Mouse (Mus musculus) limb, embryonic 12.5 days (tissue): Measurements from ENCODE around the gene Mrpl3. TPM values are rescaled to one million over a fixed set of nuclear protein-coding genes. Genes with fewer than 3 reads are reported as not detected.
"Not testable (repeated sequence)": the region's sequence is repeated elsewhere in the genome, so short reads cannot be mapped to it uniquely, and the experiment has no call there.

Experiments used
- ATAC-seq: fragments of 200-750 bp; cut with Nextera tagmentation; 2 replicates; pipeline ENCODE4 v1.8.0; 2017; ENCODE audit warnings: low read depth, moderate TSS enrichment; ENCODE audit not compliant: insufficient number of reproducible peaks, insufficient read depth, low FRiP score, low TSS enrichment
- H3K27ac ChIP-seq: fragments of 300-500 bp; sonication (generic); 2 replicates; pipeline ENCODE4 v1.5.1; 2016; ENCODE audit warnings: mild to moderate bottlenecking, moderate library complexity
- H3K27me3 ChIP-seq: fragments of 300-500 bp; sonication (generic); 2 replicates; pipeline ENCODE4 v1.6.1; 2016; ENCODE audit warnings: mild to moderate bottlenecking, moderate library complexity
- H3K36me3 ChIP-seq: fragments of 300-500 bp; sonication (generic); 2 replicates; pipeline ENCODE4 v1.6.1; 2016; ENCODE audit warnings: mild to moderate bottlenecking, moderate library complexity
- H3K4me1 ChIP-seq: fragments of 300-500 bp; sonication (generic); replicated peaks from 2 replicates; pipeline ENCODE4 v1.6.1; 2016
- H3K4me2 ChIP-seq: fragments of 300-500 bp; sonication (generic); 2 replicates; pipeline ENCODE4 v1.6.1; 2016; ENCODE audit warnings: mild to moderate bottlenecking, moderate library complexity
- H3K4me3 ChIP-seq: fragments of 300-500 bp; sonication (generic); replicated peaks from 2 replicates; pipeline ENCODE4 v1.5.1; 2016; ENCODE audit warnings: mild to moderate bottlenecking
- H3K9ac ChIP-seq: fragments of 300-500 bp; sonication (generic); replicated peaks from 2 replicates; pipeline ENCODE4 v1.6.1; 2016; ENCODE audit warnings: mild to moderate bottlenecking, moderate library complexity
- H3K9me3 ChIP-seq: fragments of 300-500 bp; sonication (generic); 2 replicates; pipeline ENCODE4 v1.6.1; 2016; ENCODE audit warnings: mild to moderate bottlenecking, moderate library complexity
- WGBS: fragments of 180-500 bp; shearing (Covaris S2); methylation state at CpG from one replicate; pipeline ENCODE4 v1.1.7; 2016; 5-methylcytosine and 5-hydroxymethylcytosine counted together
- polyA plus RNA-seq: library from polyadenylated mRNA; unstranded; fragments of >200 nt; fragmentation: Nextera tagmentation; extraction: Ambion mirVana; gene quantifications from 2 replicates; pipeline ENCODE4 v1.2.1, GENCODE M21; 2016

Mrpl3 gene
- polyA plus RNA-seq, 1 experiment from 2014 or later: 115 TPM

DNA sequence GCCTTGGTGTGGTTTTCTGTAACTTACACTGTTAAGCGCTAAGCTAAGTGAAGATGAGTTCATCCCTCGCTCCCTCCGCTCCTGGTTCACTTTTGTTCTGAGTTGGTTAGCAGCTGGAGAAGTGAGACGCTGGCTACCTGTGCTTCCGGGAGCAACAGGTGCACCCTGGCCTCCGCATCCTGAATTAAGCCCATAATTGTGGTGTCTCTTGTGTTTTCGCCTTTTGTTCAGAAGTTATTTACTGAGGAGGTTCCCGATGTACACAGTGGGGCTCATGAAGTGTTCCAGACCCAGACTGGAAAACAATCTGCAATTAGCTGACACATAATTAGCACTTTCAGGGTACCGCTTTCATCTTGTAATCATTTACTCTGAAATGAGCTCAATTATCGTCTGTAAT is 16.1 kb downstream of the Mrpl3 start:
- no peak for ATAC-seq
- no peaks in the 10 kb centered on the region for H3K27me3 ChIP-seq
- H3K36me3 ChIP-seq: peaks cover 78% of the 10 kb centered on the region
- no peaks in the 10 kb centered on the region for H3K9me3 ChIP-seq
- H3K4me2 ChIP-seq: no peak overlapping the region
- no peak overlapping the region for H3K4me3 ChIP-seq
- H3K9ac ChIP-seq: no peak overlapping the region
- no peak overlapping the region for H3K27ac ChIP-seq
- no peaks in the 10 kb centered on the region for H3K4me1 ChIP-seq
- 95% methylated on average over 10 of the region's 10 CpGs for WGBS

DNA sequence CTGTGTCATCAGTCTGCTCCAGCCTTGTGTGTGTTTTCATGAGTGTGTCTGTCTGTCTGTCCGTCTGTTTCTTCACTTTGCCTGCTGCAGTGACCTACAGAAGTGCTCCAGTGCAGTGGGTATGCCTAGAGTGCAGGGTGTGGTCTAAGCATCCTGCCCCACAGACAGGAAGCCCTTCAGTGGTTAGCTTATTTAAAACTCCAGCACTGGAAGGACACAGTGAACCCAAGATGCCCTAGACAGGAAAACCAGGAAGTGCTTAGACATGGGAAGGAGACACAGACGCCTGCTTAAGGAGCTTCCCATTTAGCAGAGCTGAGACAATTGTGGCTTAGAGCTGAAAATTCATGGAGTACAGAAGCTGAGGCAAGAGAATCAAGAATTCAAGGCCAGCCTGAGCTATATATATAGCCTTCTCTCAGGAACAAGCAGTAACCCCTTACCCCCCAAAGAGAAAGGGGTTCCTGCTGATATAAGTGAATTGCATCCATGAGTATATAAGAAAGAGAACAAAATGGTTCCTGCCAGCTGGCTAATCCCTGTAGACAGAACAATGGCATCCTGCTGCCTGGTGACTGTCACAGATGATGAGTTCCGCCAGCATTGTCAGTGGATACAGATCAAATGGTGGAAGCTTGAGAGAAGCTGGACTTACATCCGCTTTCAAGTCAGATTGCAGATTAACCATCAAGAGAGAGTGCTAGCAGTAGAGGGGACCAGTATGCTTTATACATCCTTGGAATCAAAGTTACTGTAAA is 20.1 kb downstream of the Mrpl3 start:
- Histone ChIP-seq H3K27me3 (no peaks in the 10 kb centered on the region), H3K36me3 (peaks cover 80% of the 10 kb centered on the region), H3K27ac (no peak overlapping the region), H3K9me3 (no peaks in the 10 kb centered on the region), H3K4me1 (no peaks in the 10 kb centered on the region), H3K9ac (no peak overlapping the region), H3K4me3 (no peak overlapping the region), H3K4me2 (no peak overlapping the region)
- 83% methylated on average over 4 of the region's 4 CpGs for WGBS
- ATAC-seq: no peak

GRCm38 (mm10) chr9:105074851-105075250 is 21.8 kb downstream of the Mrpl3 start:
- Histone ChIP-seq H3K27ac (no peak overlapping the region), H3K4me2 (no peak overlapping the region), H3K4me3 (no peak overlapping the region), H3K4me1 (no peaks in the 10 kb centered on the region), H3K9ac (no peak overlapping the region), H3K27me3 (no peaks in the 10 kb centered on the region), H3K9me3 (no peaks in the 10 kb centered on the region), H3K36me3 (peaks cover 81% of the 10 kb centered on the region)
- no peak for ATAC-seq
- 94% methylated on average over 8 of the region's 8 CpGs for WGBS

GRCm38 (mm10) chr9:105076756-105077424 is 23.9 kb downstream of the Mrpl3 start:
- no peak overlapping the region for H3K27ac ChIP-seq
- H3K9ac ChIP-seq: no peak overlapping the region
- no peak overlapping the region for H3K4me3 ChIP-seq
- ATAC-seq: no peak
- H3K27me3 ChIP-seq: no peaks in the 10 kb centered on the region
- 92% methylated on average over 13 of the region's 13 CpGs for WGBS
- no peak overlapping the region for H3K4me2 ChIP-seq
- no peaks in the 10 kb centered on the region for H3K9me3 ChIP-seq
- H3K36me3 ChIP-seq: peaks cover 65% of the 10 kb centered on the region
- H3K4me1 ChIP-seq: no peaks in the 10 kb centered on the region

- Histone ChIP-seq H3K4me2 (no peak overlapping the region), H3K9ac (no peak overlapping the region), H3K36me3 (peaks cover 50% of the 10 kb centered on the region), H3K4me3 (no peak overlapping the region), H3K27me3 (no peaks in the 10 kb centered on the region), H3K27ac (no peak overlapping the region), H3K4me1 (no peaks in the 10 kb centered on the region), H3K9me3 (no peaks in the 10 kb centered on the region)
- ATAC-seq: no peak
- WGBS: 90% methylated on average over 4 of the region's 4 CpGs
Measured at GRCm38 (mm10) chr9:105078460-105078859, 25.4 kb downstream of the Mrpl3 start.

DNA sequence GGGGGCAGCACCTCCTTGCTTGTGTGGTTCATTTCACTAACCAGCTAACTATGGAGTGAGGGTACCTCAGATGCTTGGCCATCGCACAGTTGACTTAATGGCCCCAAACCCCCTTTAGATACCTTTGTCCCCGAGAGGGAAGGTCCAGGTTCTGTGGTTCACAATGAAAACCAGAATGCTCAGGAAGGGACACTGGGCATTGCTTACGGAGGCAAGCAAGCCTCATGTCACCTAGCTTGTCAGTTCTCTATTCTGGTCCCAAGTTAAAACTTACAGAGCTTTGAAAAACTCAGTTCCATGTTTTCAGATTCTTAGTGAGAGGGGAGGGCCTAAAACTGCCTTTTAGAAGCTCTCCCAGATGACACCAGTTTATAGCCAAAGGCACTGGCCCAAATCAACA is 27.2 kb downstream of the Mrpl3 start:
- H3K27me3 ChIP-seq: no peaks in the 10 kb centered on the region
- H3K9ac ChIP-seq: no peak overlapping the region
- 89% methylated on average over 3 of the region's 3 CpGs for WGBS
- 0 out of 2 replicates have a peak, but pooled peaks cover 5% of the 10 kb centered on the region for H3K9me3 ChIP-seq
- no peaks in the 10 kb centered on the region for H3K4me1 ChIP-seq
- no peak overlapping the region for H3K4me3 ChIP-seq
- H3K36me3 ChIP-seq: peaks cover 33% of the 10 kb centered on the region
- H3K4me2 ChIP-seq: no peak overlapping the region
- ATAC-seq: no peak
- no peak overlapping the region for H3K27ac ChIP-seq

- Histone ChIP-seq H3K9ac (no peak overlapping the region), H3K4me3 (no peak overlapping the region), H3K4me2 (no peak overlapping the region), H3K4me1 (no peaks in the 10 kb centered on the region), H3K9me3 (no peaks in the 10 kb centered on the region), H3K27ac (no peak overlapping the region), H3K36me3 (no peaks in the 10 kb centered on the region), H3K27me3 (no peaks in the 10 kb centered on the region)
- WGBS: 46% methylated on average over 15 of the region's 15 CpGs
- ATAC-seq: no peak
Measured at GRCm38 (mm10) chr9:105100807-105101570, 48.0 kb downstream of the Mrpl3 start.

DNA sequence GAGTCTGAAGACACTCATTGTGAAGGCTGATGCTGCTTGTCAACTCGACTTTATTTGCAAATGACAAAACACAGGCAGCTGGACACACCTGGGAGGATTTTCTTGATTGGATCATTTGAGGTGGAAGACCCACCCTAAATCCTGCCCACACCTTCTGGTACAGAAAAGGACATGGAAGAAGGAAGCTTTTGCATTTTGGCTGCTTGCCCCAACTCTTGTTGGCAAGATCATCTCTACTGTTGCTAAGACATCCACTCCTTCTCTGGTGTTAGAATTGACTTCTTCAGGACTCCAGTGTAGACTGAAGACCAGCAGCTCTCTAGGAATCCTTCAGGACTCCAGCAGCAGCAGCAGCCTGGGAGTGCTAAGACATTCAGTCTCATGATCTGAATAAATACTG is 48.9 kb downstream of the Mrpl3 start:
- 69% methylated on average over 1 of the region's 1 CpGs for WGBS
- H3K27me3 ChIP-seq: no peaks in the 10 kb centered on the region
- no peak for ATAC-seq
- no peaks in the 10 kb centered on the region for H3K9me3 ChIP-seq
- H3K4me3 ChIP-seq: no peak overlapping the region
- no peak overlapping the region for H3K9ac ChIP-seq
- H3K36me3 ChIP-seq: no peaks in the 10 kb centered on the region
- H3K4me1 ChIP-seq: no peaks in the 10 kb centered on the region
- H3K27ac ChIP-seq: no peak overlapping the region
- no peak overlapping the region for H3K4me2 ChIP-seq

GRCm38 (mm10) chr9:105103893-105104292 is 50.9 kb downstream of the Mrpl3 start:
- Histone ChIP-seq H3K4me2 (no peak overlapping the region), H3K27ac (no peak overlapping the region), H3K4me3 (no peak overlapping the region), H3K9ac (no peak overlapping the region), H3K4me1 (no peaks in the 10 kb centered on the region), H3K36me3 (no peaks in the 10 kb centered on the region), H3K9me3 (no peaks in the 10 kb centered on the region), H3K27me3 (no peaks in the 10 kb centered on the region)
- WGBS: 84% methylated on average over 5 of the region's 5 CpGs
- ATAC-seq: no peak; the same call in 1 of the 2 replicates

DNA sequence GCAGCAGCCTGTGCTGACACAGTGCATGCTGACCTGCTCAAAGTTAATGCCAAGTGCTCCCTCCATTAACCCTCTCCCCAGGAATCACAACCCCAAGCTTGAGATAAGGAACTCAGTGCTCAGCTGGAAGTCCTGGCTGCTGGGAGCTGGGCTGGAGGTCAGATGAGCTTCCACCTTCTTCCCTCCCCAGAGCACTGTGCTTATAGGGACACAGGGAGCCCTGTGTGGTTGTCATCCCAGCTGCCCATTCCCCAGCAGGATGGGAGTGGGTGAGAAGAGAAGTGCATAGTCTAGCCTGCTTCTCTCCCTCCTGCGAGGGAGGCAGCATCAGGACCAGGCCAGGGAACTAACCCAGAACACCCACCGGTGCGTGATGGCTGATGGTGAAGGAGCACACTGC is 72.2 kb downstream of the Mrpl3 start:
- H3K27me3 ChIP-seq, H3K9me3 ChIP-seq, ATAC-seq, H3K9ac ChIP-seq, H3K4me2 ChIP-seq, H3K27ac ChIP-seq, H3K4me3 ChIP-seq, H3K4me1 ChIP-seq, H3K36me3 ChIP-seq: not testable (repeated sequence)
- WGBS: 74% methylated on average over 3 of the region's 3 CpGs
